Mouse (Mus musculus): ENCODE results near the gene Gm49450.

Gene Gm49450

GRCm38 (mm10) chr15:98954425-98955253, 1.3 kb upstream of the Gm49450 start:
- DNase-seq (ENCODE audit: low spot score) = peak; percentile 82

- peak; percentile 90 for DNase-seq (ENCODE audit: low spot score)
Observed at GRCm38 (mm10) chr15:98952751-98953400, 475 bp downstream of the Gm49450 start.

GRCm38 (mm10) chr15:98952063-98952455, 1.3 kb downstream of the Gm49450 start:
- DNase-seq (ENCODE audit: low spot score) = peak; percentile 84

GRCm38 (mm10) chr15:98951122-98952062, 2.0 kb downstream of the Gm49450 start:
- peak; percentile 82 for DNase-seq (ENCODE audit: low spot score)

- no peak for DNase-seq (ENCODE audit: low spot score)
Observed at GRCm38 (mm10) chr15:98949607-98949892, 3.8 kb downstream of the Gm49450 start.

GRCm38 (mm10) chr15:98948857-98949606, 4.3 kb downstream of the Gm49450 start:
- peak; percentile 71 for DNase-seq (ENCODE audit: low spot score)

- DNase-seq (ENCODE audit: low spot score) = peak; percentile 64
Observed at GRCm38 (mm10) chr15:98948382-98948781, 5.0 kb downstream of the Gm49450 start.

- peak; percentile 56 for DNase-seq (ENCODE audit: low spot score)
Observed at GRCm38 (mm10) chr15:98947884-98948283, 5.5 kb downstream of the Gm49450 start.

- DNase-seq (ENCODE audit: low spot score) = no peak
Observed at GRCm38 (mm10) chr15:98943133-98943532, 10.2 kb downstream of the Gm49450 start.

- DNase-seq (ENCODE audit: low spot score) = no peak
Observed at GRCm38 (mm10) chr15:98942081-98942480, 11.3 kb downstream of the Gm49450 start.

GRCm38 (mm10) chr15:98941539-98941938, 11.8 kb downstream of the Gm49450 start:
- DNase-seq (ENCODE audit: low spot score) = no peak

- peak; percentile 66 for DNase-seq (ENCODE audit: low spot score)
Observed at GRCm38 (mm10) chr15:98940816-98941215, 12.5 kb downstream of the Gm49450 start.

GRCm38 (mm10) chr15:98934217-98934839, 19.0 kb downstream of the Gm49450 start, which contains the start of gene Tuba1b:
Tuba1b (minus strand) TSS chr15:98934565.
- DNase-seq (ENCODE audit: low spot score) = peak; percentile 97

GRCm38 (mm10) chr15:98933833-98934216, 19.5 kb downstream of the Gm49450 start:
- DNase-seq (ENCODE audit: low spot score) = peak; percentile 99

GRCm38 (mm10) chr15:98933004-98933671, 20.2 kb downstream of the Gm49450 start:
- peak; percentile 53 for DNase-seq (ENCODE audit: low spot score)

GRCm38 (mm10) chr15:98930998-98931397, 22.4 kb downstream of the Gm49450 start:
- no peak for DNase-seq (ENCODE audit: low spot score)

- no peak for DNase-seq (ENCODE audit: low spot score)
Observed at GRCm38 (mm10) chr15:98930017-98930734, 23.2 kb downstream of the Gm49450 start.

GRCm38 (mm10) chr15:98928598-98929240, 24.6 kb downstream of the Gm49450 start:
- DNase-seq (ENCODE audit: low spot score) = peak; percentile 93

GRCm38 (mm10) chr15:98927566-98927965, 25.8 kb downstream of the Gm49450 start:
- no peak for DNase-seq (ENCODE audit: low spot score)
